9 mouse cellular contexts compared by ENCODE assay signal in the genomic region with DNA sequence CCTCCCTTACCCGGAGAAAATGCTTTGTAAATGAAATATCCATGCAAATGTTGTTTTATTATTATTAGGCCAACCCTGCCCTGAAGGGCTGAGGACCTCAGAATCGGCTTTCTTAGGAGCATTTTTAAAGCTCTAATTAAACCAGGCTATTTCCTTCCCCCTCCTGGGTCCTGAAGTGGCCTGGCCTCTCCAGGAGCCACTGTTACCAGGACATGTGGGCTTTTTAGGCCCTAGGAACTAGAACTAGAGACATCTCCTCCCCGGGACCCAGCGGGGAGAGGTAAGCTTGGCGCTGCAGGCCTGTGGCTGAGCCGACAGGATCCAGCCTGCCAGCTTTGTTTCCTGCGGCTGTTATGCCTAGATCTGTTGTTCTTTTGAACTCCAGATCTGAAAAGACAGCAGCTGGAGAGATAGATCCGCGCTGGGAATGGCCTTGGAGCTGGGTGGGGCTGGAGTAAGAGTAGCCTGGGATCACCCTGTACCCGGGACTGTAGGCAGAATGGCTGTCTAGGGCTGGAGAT. TPM values are rescaled to one million over a fixed set of nuclear protein-coding genes. Genes with fewer than 3 reads are reported as not detected.
DNase-seq lines count a peak whose midpoint lies in the region; ATAC-seq lines count a peak whose summit lies in the region.
"Had no signal": no experiment of that assay in that cellular context is flagged by ENCODE, and none has a peak within 500 bp of the region (broad histone marks: within the 10 kb centered on the region; RNA-seq: fewer than 3 reads in every experiment).

No protein-coding gene starts in this region.

- intact Hi-C loops in heart, postnatal 10 days (cut with DNase I): no loop called here

- peak overlapping the region; percentile 19; the same call in 1 of the 2 replicates for H3K4me2 ChIP-seq in heart, embryonic 16.5 days (ENCODE audit: low read depth, low read length)
- H3K4me2 ChIP-seq in hindbrain, embryonic 15.5 days: no peak overlapping the region; the same call in 1 of the 2 replicates
- no peak overlapping the region for H3K4me2 ChIP-seq in neural tube, embryonic 13.5 days

- peak; percentile 19; the same call in 1 of the 2 replicates for ATAC-seq in heart, embryonic 16.5 days (replicated peaks; ENCODE audit: extremely low read depth, insufficient read depth, low FRiP score)
- ATAC-seq in hindbrain, embryonic 15.5 days (ENCODE audit: low FRiP score, low read depth): peak; percentile 36; the same call in 1 of the 2 replicates
- peak; percentile 26 for ATAC-seq in neural tube, embryonic 13.5 days (ENCODE audit: low read depth)
- no peak for ATAC-seq in megakaryocyte, adult 5-6 weeks (ENCODE audit: poor library complexity, severe bottlenecking)
- ATAC-seq in activated CD4-positive, CD25-positive, alpha-beta regulatory T cell, adult 4 months: no peak

- peaks cover 3% of the 10 kb centered on the region; the same call in 1 of the 2 replicates for H3K36me3 ChIP-seq in heart, embryonic 16.5 days (ENCODE audit: control insufficient read depth, insufficient read depth)
- no peaks in the 10 kb centered on the region for H3K36me3 ChIP-seq in hindbrain, embryonic 15.5 days
- H3K36me3 ChIP-seq in neural tube, embryonic 13.5 days: peaks cover 14% of the 10 kb centered on the region

- no peak overlapping the region; the same call in 1 of the 2 replicates for H3K4me3 ChIP-seq in heart, embryonic 16.5 days (ENCODE audit: low read length)
- peak overlapping the region; percentile 13; the same call in 1 of the 2 replicates for H3K4me3 ChIP-seq in brown adipose tissue, adult 24 weeks (ENCODE audit: insufficient read depth, low read depth, low read length)
- H3K4me3 ChIP-seq in hindbrain, embryonic 15.5 days: no peak overlapping the region
- no peak overlapping the region for H3K4me3 ChIP-seq in neural tube, embryonic 13.5 days

- DNase-seq in heart, postnatal 10 days: no peak
- DNase-seq in adipocyte (ENCODE audit: low spot score): no peak

- H3K9me3 ChIP-seq in heart, embryonic 16.5 days (replicated peaks; ENCODE audit: control insufficient read depth, low read length): 0 out of 2 replicates have a peak, but pooled peaks cover 3% of the 10 kb centered on the region
- H3K9me3 ChIP-seq in hindbrain, embryonic 15.5 days: no peaks in the 10 kb centered on the region
- H3K9me3 ChIP-seq in neural tube, embryonic 13.5 days: no peaks in the 10 kb centered on the region

- 17% methylated on average over 10 of the region's 10 CpGs for WGBS in heart, embryonic 16.5 days
- 3% methylated on average over 10 of the region's 10 CpGs for WGBS in hindbrain, embryonic 15.5 days
- WGBS in neural tube, embryonic 13.5 days: 2% methylated on average over 10 of the region's 10 CpGs

- peak overlapping the region; percentile 26 for H3K27ac ChIP-seq in heart, embryonic 16.5 days (ENCODE audit: low read length)
- H3K27ac ChIP-seq in brown adipose tissue, adult 24 weeks (replicated peaks; ENCODE audit: low read depth, low read length): peak overlapping the region; percentile 94
- peak overlapping the region; percentile 2 for H3K27ac ChIP-seq in hindbrain, embryonic 15.5 days (replicated peaks)
- peak overlapping the region; percentile 74 for H3K27ac ChIP-seq in neural tube, embryonic 13.5 days (replicated peaks)

- peak overlapping the region; percentile 11; the same call in 1 of the 2 replicates for H3K9ac ChIP-seq in heart, embryonic 16.5 days (ENCODE audit: low read length)
- H3K9ac ChIP-seq in hindbrain, embryonic 15.5 days: no peak overlapping the region
- H3K9ac ChIP-seq in neural tube, embryonic 13.5 days: peak overlapping the region; percentile 60

- H3K4me1 ChIP-seq in heart, embryonic 16.5 days (ENCODE audit: control insufficient read depth, insufficient read depth, low read length): peaks cover 3% of the 10 kb centered on the region; the same call in 1 of the 2 replicates
- H3K4me1 ChIP-seq in brown adipose tissue, adult 24 weeks (ENCODE audit: control insufficient read depth, insufficient read depth, insufficient read length, low read length): peaks cover 14% of the 10 kb centered on the region
- H3K4me1 ChIP-seq in hindbrain, embryonic 15.5 days (replicated peaks): peaks cover 19% of the 10 kb centered on the region
- peaks cover 27% of the 10 kb centered on the region for H3K4me1 ChIP-seq in neural tube, embryonic 13.5 days (replicated peaks)

- no peaks in the 10 kb centered on the region for H3K27me3 ChIP-seq in heart, embryonic 16.5 days (ENCODE audit: control insufficient read depth, insufficient read depth, low read length)
- no peaks in the 10 kb centered on the region for H3K27me3 ChIP-seq in hindbrain, embryonic 15.5 days
- peaks cover 15% of the 10 kb centered on the region; the same call in 1 of the 2 replicates for H3K27me3 ChIP-seq in neural tube, embryonic 13.5 days

RNA-seq across cellular contexts. Expression of a gene that starts 0.5 kb away (rescaled TPM):
- polyA plus RNA-seq in heart, embryonic 16.5 days (2015; fragmentation: Nextera tagmentation; extraction: Ambion mirVana): 4.6 and 13.3 TPM in 2 replicates
- not detected for total RNA-seq in heart, postnatal 10 days (2021)
- not detected in 2 replicates for polyA plus RNA-seq in brown adipose tissue, adult 24 weeks (2012; ENCODE audit: insufficient read depth, insufficient read length, missing spikeins)
- polyA plus RNA-seq in hindbrain, embryonic 15.5 days (2015; fragmentation: Nextera tagmentation; extraction: Ambion mirVana): 0.29 and 0.49 TPM in 2 replicates
- 0.36 and 0.85 TPM in 2 replicates for polyA plus RNA-seq in neural tube, embryonic 13.5 days (2015; fragmentation: Nextera tagmentation; extraction: Ambion mirVana)
- total RNA-seq in megakaryocyte, adult 5-6 weeks (2015): not detected in 2 replicates
- total RNA-seq in megakaryocyte, adult 5-6 weeks (2017): not detected in 2 replicates
- polyA plus RNA-seq in activated CD4-positive, CD25-positive, alpha-beta regulatory T cell, adult 4 months (2017; shearing (Covaris generic)): under 1 TPM in 1 of 2 experiments, not detected in 1; 0.45 TPM
- total RNA-seq: MEL had no signal

RNA-seq across cellular contexts. Expression of a gene that starts 26.1 kb away (rescaled TPM):
- polyA plus RNA-seq in heart, embryonic 16.5 days (2015; fragmentation: Nextera tagmentation; extraction: Ambion mirVana): 14.8 and 16.8 TPM in 2 replicates
- 1 to 10 TPM; 7.1 to 8.4 TPM for total RNA-seq in heart, postnatal 10 days (2021)
- polyA plus RNA-seq in brown adipose tissue, adult 24 weeks (2012; ENCODE audit: insufficient read depth, insufficient read length, missing spikeins): 3.6 and 4.2 TPM in 2 replicates
- polyA plus RNA-seq in hindbrain, embryonic 15.5 days (2015; fragmentation: Nextera tagmentation; extraction: Ambion mirVana): 23.5 and 24.2 TPM in 2 replicates
- 18.1 and 23.1 TPM in 2 replicates for polyA plus RNA-seq in neural tube, embryonic 13.5 days (2015; fragmentation: Nextera tagmentation; extraction: Ambion mirVana)
- total RNA-seq in megakaryocyte, adult 5-6 weeks (2015): 3.2 and 5.4 TPM in 2 replicates
- total RNA-seq in megakaryocyte, adult 5-6 weeks (2017): 10.3 and 13.1 TPM in 2 replicates
- polyA plus RNA-seq in activated CD4-positive, CD25-positive, alpha-beta regulatory T cell, adult 4 months (2017; shearing (Covaris generic)): 1 to 10 TPM; 6.8 to 8.6 TPM

RNA-seq across cellular contexts. Expression of a gene that starts 26.4 kb away (rescaled TPM):
- polyA plus RNA-seq in heart, embryonic 16.5 days (2015; fragmentation: Nextera tagmentation; extraction: Ambion mirVana): 39.6 and 41.1 TPM in 2 replicates
- total RNA-seq in heart, postnatal 10 days (2021): 10 to 100 TPM; 21.1 TPM
- 17.2 and 20.3 TPM in 2 replicates for polyA plus RNA-seq in brown adipose tissue, adult 24 weeks (2012; ENCODE audit: insufficient read depth, insufficient read length, missing spikeins)
- 41.4 and 43.8 TPM in 2 replicates for polyA plus RNA-seq in hindbrain, embryonic 15.5 days (2015; fragmentation: Nextera tagmentation; extraction: Ambion mirVana)
- 40.8 and 43.3 TPM in 2 replicates for polyA plus RNA-seq in neural tube, embryonic 13.5 days (2015; fragmentation: Nextera tagmentation; extraction: Ambion mirVana)
- 15.5 and 16.1 TPM in 2 replicates for total RNA-seq in megakaryocyte, adult 5-6 weeks (2015)
- 11.2 and 19.6 TPM in 2 replicates for total RNA-seq in megakaryocyte, adult 5-6 weeks (2017)
- 10 to 100 TPM; 16.4 to 18.6 TPM for polyA plus RNA-seq in activated CD4-positive, CD25-positive, alpha-beta regulatory T cell, adult 4 months (2017; shearing (Covaris generic))

RNA-seq across cellular contexts. Expression of a gene that starts 41.4 kb away (rescaled TPM):
- polyA plus RNA-seq in heart, embryonic 16.5 days (2015; fragmentation: Nextera tagmentation; extraction: Ambion mirVana): 25.1 and 30.2 TPM in 2 replicates
- total RNA-seq in heart, postnatal 10 days (2021): 10 to 100 TPM; 23.6 to 33.0 TPM
- 8.7 and 16.3 TPM in 2 replicates for polyA plus RNA-seq in brown adipose tissue, adult 24 weeks (2012; ENCODE audit: insufficient read depth, insufficient read length, missing spikeins)
- polyA plus RNA-seq in hindbrain, embryonic 15.5 days (2015; fragmentation: Nextera tagmentation; extraction: Ambion mirVana): 67.5 and 71.7 TPM in 2 replicates
- 54.6 and 58.9 TPM in 2 replicates for polyA plus RNA-seq in neural tube, embryonic 13.5 days (2015; fragmentation: Nextera tagmentation; extraction: Ambion mirVana)
- total RNA-seq in megakaryocyte, adult 5-6 weeks (2015): 14.0 and 20.1 TPM in 2 replicates
- total RNA-seq in megakaryocyte, adult 5-6 weeks (2017): 26.9 and 27.8 TPM in 2 replicates
- 1 to 10 TPM; 2.4 to 2.5 TPM for polyA plus RNA-seq in activated CD4-positive, CD25-positive, alpha-beta regulatory T cell, adult 4 months (2017; shearing (Covaris generic))

Comparison
In these comparisons a context has a peak if more than half of its experiments do, and no peak if none do; other contexts are left out.
1. ATAC-seq: peak in heart, embryonic 16.5 days (single experiment), hindbrain, embryonic 15.5 days (single experiment) and neural tube, embryonic 13.5 days (single experiment); none in megakaryocyte, adult 5-6 weeks (single experiment) and activated CD4-positive, CD25-positive, alpha-beta regulatory T cell, adult 4 months (single experiment).
2. H3K27ac ChIP-seq: peak in every context shown above with its lines; median percentile 94 in brown adipose tissue, adult 24 weeks; 74 in neural tube, embryonic 13.5 days; 26 in heart, embryonic 16.5 days; 2 in hindbrain, embryonic 15.5 days.